Mouse (Mus musculus) adrenal gland, adult (tissue): ENCODE results near the gene Chsy1.

ENCODE experiments used
- DNase-seq, 2 experiments: peaks; one replicate each; pipeline ENCODE4 v3.0.0; 2022 to 2023; ENCODE audit warnings: low spot score in 1 of 2; ENCODE audit not compliant: inconsistent age in 2 of 2

Chsy1 gene

DNA sequence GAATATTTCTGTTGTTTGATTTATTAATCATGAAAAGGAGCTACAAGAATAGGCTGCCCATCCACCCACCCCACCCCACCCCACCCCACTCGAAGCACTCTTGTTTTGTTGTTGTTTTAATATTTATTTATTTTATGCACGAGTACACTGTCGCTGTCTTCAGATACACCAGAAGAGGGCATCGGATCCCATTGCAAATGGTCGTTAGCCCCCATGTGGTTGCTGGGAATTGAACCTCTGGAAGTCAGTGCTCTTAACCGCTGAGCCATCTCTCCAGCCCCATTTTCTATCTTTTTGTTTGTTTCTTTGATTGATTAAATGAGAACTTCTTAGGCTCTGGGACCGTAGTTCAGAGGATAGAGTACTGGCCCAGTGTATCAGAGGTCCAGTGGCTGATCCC, 1.4 kb upstream of the Chsy1 start:
- peak; percentile 34 to 68 for DNase-seq

DNA sequence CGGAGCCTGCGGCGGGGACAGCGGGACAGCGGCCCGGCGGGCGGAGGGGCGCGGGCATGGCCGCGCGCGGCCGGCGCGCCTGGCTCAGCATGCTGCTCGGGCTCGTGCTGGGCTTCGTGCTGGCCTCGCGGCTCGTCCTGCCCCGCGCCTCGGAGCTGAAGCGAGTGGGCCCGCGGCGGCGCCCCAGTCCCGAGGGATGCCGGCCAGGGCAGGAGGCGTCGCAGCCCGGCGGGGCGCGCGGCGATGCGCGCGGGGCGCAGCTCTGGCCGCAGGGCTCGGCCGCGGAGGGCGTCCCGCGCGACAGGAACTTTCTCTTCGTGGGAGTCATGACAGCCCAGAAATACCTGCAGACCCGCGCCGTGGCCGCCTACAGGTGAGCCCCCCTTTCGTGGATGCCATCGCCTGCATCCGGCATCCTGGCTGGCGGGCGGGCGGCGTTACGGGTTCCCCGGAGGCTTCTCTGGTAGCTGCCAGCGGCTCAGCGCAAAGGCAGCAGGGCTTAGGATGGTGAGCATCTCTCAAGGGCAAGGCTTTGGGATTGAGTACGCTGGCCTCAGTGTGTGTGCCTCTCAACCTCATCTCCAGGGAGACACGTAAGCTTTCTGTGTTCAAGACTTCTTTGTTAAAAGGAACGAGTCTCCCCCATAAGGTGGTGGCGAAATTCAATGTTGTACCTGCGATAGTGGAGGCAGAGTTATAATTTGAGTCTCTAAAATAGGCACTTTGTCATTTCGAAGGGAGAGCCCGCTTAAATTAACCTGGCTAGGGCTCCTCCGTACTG, 730 bp downstream of the Chsy1 start:
- DNase-seq, result peak; percentile 48 to 78

DNA sequence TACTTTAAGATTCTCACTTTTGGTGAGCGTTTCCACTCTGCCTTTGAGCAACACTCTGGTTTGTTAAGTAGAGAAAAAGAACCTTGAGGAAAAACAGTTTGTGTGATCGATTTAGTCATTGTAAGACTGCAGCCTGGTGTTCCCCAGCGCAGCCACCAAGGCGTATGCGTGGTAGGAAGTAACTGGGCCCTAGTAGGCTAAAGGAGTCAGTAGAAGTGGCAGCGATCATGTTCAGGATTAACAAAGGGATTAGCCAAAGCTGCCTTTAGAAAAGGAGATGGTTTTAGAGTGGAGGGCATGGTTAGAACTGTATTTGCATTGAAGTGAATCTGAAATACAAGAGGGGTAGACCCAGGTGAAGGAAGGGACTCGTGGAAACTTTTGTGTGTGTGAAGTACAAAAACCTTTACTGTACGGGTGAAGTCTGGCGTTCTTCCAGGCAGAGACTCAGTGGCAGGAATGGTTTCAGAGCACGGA, 1.4 kb downstream of the Chsy1 start:
- peak in 1 of 2 experiments; percentile 56 for DNase-seq

DNA sequence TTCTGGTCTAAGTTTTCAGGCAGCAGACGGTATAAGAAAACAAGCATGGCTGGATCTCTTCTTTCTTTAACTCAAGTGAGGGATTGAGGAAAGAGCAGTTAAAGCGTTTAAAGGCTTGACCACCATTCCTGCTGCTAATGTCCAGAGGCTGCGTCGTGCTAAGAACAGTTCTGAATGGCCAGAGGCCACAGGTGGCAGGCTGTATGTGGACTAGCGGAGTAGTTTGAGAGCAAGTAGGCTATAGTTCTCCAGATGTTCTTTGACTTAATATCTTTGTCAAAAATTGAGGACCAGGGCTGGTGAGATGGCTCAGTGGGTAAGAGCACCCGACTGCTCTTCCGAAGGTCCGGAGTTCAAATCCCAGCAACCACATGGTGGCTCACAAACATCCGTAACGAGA, 1.9 kb downstream of the Chsy1 start:
- no peak for DNase-seq

DNA sequence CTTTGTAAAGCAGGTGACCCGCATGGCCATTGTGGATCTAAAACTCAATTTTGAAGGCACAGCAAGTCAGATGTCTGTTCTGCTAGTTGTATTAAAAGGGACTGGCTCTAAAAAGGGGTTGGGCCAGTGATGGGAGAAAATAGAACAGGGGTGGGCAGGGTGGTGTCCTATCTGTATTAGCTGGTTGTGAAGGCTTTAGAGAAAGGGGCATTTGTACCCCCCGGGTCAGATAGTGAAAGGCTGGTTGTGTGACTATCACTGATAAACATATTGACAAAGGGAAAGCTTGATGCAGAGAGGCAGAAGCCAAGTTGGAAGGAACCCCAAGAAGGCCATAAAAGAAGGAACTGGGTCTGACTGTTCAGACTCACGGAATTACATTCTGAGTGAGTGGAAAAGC, 4.2 kb downstream of the Chsy1 start:
- no peak for DNase-seq

DNA sequence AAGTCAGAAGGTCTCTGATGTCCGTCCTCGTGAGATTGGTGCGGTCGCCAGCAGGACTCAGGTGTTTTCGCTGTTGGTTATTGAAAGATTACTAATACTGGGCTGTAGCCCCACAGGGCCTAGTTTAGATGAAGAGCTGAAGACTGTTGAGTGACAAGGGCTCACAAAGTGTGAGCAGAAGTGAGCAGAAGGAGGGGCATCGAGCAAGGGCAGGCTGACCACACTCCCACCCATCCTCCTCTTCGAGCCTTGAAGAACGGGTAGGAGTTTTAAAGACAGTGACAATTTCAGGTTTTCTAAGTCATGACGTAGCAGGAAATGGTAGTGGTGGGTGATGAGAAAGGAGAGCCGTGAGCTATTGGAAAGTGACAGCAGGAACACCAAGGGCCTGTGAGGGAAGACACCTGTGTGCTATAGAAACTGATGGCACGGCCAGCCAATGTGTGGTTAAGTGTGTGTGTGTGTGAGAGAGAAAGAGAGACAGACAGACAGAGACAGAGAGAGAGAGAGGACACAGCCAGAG, 6.6 kb downstream of the Chsy1 start:
- no peak for DNase-seq

DNA sequence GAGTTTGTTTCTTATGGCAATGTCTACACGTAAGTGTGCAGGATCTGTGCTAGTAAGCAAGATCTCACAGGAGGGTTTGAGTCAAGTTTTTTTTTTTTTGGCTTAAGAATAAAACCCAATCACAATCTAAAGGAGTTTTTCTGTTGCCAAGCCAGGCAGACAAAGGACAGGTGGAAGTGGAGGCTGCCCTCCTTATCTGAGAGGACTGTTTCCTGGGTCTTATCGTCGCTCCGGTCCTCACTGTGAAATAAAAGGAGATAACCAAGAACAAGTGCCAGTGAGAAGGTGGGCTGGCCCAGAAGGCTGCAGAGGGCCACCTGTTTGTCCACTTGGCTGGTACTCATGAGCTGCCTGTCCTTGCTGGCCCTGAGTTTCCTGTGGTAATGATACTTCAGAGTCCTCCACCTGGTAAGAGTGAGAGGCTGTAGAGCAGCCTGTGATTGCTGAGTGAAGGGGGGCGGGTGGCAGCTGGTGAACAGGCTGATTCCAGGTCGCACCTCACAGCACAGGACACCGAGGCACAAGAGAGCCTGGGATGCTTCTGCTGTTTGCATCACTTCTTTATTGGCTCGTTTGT, 7.7 kb downstream of the Chsy1 start:
- DNase-seq, result no peak

DNA sequence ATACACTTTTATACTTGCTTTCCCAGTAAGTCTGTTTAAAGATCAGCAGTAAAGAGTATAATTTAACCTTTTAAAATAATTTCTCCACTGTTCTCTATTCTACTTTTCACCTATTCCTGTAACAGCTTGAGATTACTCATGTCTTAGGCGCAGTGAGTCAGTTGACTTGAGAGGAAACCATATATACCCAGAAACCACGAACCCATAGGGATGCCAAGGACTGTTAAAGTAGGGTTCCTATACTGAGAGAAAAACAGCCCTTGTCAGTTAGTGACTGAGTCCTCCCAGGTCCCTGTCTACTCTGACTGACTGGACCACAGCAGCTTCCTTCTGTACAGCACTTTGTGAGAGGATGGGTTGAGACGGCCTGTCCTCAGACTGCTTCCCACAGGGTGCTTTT, 8.7 kb downstream of the Chsy1 start:
- no peak for DNase-seq

DNA sequence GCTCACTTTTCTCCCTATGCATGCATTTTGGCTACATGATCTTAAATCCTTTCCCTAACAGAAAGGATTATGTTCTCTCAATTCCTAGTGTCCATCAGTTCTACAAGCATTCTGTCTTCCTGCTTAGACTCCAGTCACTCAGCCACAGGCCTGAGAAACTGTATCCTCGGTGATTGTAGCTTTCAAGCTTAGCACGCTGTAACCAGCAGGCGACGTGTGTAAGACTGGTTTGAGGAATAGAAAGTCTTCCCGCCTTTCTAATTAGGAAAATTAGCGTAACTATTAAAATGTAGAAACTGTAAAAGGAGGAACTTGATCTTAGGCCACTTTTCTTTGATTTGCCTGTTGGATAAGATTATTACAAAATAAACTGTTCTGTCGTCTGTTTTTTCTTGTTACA, 9.5 kb downstream of the Chsy1 start:
- no peak for DNase-seq

DNA sequence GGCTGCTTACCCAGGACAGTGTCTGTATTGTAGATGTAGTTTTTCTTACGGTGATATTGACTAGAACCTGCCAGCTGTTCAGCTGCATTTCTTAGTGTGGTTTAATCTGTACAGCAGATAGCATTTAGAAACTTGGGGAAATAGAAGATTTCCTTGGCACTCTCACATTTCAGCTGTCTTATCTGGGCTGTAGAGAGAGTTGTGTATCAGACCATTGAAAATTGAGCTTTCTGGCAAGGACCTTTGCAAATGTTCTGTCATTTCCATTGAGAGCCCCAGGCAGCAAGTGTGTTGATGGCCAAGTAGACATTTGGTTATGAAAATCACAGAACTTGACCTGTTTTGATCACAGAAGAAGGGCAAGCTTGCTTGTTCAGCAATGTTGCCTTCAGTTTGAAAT, 10.8 kb downstream of the Chsy1 start:
- no peak for DNase-seq

DNA sequence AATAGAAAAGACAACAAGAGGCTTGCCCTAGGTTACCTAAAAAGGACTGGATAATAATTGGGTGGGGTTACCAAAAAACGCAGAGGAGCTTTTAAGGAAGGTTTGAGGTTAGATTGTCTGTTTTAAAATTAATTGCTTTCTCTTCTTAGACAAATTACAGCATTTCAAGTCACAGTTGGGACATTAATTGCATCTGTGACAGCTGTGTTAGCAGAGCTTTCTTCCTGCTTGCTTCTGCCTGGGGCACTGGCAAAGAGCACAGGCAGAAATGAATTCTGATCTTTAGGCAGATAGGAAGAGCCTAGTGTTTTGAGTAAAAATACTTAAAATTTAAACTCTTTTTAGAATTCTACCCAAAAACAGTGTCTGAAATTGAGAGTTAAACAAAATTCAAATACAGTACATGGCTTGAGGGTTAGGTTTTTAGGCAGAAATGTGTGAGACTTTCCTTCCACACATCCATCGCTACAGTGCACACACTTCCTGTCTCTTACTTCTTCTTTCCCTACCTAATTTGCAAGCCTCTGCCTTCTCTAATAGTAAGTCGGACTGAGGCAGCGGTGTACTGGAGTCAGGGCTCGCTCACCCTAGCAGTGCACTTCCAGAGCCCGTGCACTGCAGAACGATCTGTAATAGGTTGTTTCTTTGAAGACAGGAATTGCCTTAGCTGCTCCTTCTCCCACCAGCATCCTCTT, 11.5 kb downstream of the Chsy1 start:
- DNase-seq, result no peak

DNA sequence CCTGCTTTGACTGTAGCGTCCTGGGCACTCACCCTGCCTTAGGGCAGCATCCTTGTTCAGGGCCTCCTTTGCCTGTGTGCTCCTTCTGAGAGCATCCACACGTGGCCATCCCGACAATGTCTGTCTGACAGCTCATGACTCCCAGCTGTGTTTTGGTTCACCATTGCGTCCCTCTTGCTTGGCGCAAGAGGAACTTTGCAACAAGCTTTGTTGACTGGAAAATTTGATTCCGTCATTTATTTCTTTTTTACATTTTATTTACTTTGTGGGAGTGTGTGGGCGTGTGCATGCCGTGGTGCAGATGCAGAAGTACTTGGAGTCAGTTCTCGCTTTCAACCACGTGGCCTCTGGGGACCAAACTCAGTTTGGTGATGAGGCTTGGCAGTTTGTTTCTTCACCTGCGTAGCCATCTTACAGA, 15.2 kb downstream of the Chsy1 start:
- DNase-seq, result no peak

DNA sequence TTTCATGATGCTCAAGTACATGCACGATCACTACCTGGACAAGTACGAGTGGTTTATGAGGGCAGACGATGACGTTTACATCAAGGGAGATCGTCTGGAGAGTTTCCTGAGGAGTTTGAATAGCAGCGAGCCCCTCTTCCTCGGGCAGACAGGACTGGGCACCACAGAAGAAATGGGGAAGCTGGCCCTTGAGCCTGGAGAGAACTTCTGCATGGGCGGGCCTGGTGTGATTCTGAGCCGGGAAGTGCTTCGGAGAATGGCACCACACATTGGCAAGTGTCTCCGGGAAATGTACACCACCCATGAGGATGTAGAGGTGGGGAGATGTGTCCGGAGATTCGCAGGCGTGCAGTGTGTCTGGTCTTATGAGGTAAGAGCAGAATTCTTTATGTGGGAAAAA, 16.1 kb downstream of the Chsy1 start:
- no peak for DNase-seq

DNA sequence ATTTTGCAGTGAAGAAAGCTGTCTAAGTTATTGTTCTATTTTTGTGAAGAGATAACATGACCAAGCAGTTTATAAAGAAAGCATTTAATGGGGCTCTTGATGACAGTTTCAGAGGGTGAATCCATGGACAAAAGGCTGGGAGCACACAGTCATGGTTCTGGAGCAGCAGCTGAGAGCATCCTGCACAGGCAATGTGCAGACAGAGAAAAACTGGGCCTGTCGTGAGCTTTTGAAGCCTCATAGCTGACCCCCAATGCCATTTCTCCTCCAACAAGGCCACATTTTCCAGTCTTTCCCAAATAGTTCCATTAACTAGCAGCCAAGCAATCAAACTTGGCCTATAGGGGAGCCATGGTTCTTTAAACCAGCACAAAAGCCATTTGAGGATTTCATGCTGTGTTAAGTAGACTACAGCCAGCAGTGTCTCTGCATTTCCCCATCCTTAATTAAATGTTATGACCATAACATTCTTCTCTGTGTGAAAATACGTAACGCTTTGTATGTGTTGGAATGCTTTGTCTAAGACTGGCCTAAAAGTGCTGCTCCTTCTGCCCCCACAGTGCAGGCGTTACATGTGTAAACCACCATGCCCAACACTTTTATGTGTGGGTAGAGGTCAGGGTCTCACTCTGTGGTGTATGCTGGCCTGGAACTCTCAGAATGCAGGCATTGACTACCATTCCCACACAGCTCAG, 18.8 kb downstream of the Chsy1 start:
- no peak for DNase-seq

DNA sequence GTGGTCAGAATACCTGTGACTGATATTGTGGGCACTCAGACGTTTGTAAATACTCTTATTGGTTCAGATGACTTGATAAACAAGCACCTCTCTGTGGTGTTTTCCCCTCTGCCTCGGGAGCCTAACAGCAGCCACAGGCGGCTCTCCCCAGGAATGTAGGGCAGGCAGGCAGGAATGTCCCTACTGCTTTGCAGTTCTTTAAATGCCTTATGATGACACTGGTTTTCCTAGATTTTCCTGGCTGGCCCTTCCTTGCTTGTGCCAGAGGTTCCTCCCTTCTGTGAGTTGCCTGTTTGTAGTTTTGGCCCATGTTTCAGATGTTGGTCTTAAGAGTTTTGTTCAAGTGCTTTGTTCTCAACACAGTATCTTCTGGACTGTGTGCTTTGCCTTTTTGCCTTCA, 19.5 kb downstream of the Chsy1 start:
- no peak for DNase-seq

DNA sequence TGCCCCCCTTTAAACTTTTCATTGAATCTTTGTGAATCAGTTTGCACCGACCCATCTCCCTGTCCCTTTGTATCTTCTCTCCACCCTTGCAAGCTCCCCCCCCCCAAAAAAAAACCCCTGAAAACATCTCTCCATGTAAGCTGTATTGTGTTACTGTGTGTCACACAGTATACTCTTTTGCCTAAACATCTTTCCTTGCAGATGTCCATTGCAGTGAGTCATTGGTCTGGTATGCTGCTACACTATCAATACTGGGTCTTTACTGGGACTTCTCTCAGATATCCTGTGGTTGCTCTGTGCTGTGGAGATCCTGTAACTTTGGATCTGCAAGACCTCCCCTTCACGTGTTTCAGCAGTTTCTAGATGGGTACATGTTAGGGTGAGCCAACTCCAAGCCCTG, 21.0 kb downstream of the Chsy1 start:
- DNase-seq, result no peak

DNA sequence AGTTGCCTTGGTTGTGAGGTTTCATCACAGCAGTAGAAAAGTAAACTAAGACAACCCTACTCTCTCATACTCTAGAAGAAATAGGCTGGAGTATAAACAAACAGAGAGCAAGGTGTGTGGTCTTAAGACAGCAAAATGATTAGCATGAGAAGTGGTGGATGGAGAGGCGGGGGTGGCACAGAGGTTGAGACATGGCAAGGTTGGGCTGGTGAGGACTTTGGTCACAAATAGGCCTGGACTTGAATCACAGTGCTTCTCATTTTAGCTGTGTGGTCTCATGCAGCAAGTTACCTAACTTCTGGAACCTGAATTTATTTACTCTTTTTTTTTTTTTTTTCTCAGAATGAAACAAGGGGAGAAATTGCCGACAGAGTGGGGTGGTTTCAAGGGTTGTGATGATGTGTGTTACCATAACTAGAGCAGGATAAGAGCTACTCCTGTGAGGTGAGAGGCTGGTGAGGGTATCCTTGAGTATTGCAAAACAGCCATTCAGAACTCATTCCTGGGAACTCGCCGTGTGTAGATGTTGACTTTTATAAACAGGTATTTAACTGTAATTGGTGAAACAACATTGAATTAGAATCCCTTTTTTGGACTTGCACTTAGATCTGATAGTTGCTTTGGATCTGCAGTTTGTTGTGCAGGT, 22.6 kb downstream of the Chsy1 start:
- no peak for DNase-seq

DNA sequence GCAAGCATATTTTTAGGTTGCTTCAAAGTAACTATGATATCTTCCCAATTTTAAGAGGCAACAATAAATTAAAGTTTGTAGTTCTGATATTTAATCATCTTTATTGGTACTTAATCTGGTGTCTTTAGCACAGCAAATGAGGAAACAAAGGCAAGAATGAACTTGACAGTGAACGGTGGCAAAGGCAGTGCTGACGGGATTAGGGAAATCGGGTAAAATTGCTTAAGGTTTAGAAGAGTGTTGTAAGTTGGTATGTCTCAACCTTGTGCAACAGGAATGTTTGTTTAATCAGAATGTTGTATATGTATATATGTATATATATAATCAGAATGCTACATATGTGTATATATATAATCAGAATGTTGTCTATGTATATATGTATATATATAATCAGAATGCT, 24.8 kb downstream of the Chsy1 start:
- DNase-seq, result no peak

DNA sequence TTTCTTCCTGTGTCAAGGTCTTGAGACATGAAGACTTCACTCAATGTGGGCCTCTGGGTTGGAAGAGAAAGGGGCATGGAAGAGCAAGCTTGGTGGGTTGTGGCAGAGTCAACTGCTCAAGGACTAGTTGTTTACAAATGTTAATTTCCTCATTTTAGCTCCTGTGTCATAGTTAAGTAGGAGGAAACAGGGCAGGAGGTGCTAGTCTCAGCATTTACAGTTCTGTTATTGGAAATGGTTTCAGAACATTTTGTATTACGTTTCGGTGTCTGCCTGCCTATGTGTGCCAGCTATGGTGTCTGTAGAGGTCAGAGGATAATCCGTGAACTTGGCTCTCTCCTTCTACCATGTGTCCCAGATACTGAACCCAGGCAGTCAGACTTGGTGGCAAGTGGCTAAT, 26.3 kb downstream of the Chsy1 start:
- no peak for DNase-seq

DNA sequence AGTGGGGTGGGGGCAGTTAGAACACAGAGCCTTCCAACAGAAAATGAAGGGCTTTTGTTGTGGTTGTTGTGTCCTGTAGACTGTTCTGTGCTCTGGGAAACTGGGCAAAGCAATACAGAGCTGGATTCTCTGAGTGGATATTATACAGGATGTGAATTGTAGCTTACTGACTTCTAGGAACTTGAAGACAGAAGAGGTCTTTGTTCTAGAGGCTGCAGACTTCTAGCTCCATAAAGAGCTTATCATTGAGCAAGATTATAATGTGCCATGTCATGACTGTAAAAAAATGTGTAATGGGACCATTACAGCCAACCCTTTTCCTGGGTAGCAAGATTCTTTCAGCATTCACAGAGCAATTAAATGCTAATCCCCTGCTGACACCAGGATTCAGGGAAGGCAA, 26.9 kb downstream of the Chsy1 start:
- DNase-seq, result no peak

DNA sequence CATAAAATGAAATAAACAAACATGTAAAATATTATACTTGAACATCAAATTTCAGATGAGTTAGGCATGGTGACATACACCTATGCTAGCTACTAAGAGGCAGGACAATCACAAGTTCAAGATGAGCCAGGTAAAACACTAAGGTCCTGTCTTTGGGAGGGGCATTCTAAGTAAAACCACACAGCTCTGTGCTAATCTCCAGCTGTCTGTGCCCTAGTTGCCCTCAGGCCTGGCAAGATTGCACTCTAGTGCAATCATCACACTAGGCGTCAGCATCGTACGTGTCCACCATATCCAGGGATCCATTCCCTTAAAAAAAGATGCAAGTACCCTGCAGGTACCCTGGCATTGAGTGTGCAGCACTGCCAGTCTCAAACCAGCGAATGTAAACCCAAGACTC, 28.0 kb downstream of the Chsy1 start:
- DNase-seq, result no peak
